Mouse (Mus musculus): ENCODE results near the gene Mansc1.

Mansc1 gene

GRCm38 (mm10) chr6:134639210-134639609 is 6.9 kb upstream of the Mansc1 start, which contains the start of gene Borcs5:
Borcs5 (plus strand) TSS chr6:134639510.
- DNase-seq (ENCODE audit: low read depth, low spot score), result no peak

GRCm38 (mm10) chr6:134636476-134636875 is 4.2 kb upstream of the Mansc1 start:
- no peak for DNase-seq (ENCODE audit: low read depth, low spot score)

- no peak for DNase-seq (ENCODE audit: low read depth, low spot score)
These were observed 1.3 kb upstream of the Mansc1 start for GRCm38 (mm10) chr6:134633553-134633952.

GRCm38 (mm10) chr6:134632756-134633155 is 468 bp upstream of the Mansc1 start:
- no peak for DNase-seq (ENCODE audit: low read depth, low spot score)

GRCm38 (mm10) chr6:134630447-134630846 is 1.8 kb downstream of the Mansc1 start:
- no peak for DNase-seq (ENCODE audit: low read depth, low spot score)

- DNase-seq (ENCODE audit: low read depth, low spot score), result no peak
These were observed 5.7 kb downstream of the Mansc1 start for GRCm38 (mm10) chr6:134626564-134626963.

- DNase-seq (ENCODE audit: low read depth, low spot score), result no peak
These were observed 6.9 kb downstream of the Mansc1 start for GRCm38 (mm10) chr6:134625431-134625830.

GRCm38 (mm10) chr6:134621552-134621949 is 10.7 kb downstream of the Mansc1 start:
- no peak for DNase-seq (ENCODE audit: low read depth, low spot score)

- no peak for DNase-seq (ENCODE audit: low read depth, low spot score)
These were observed 11.3 kb downstream of the Mansc1 start for GRCm38 (mm10) chr6:134620846-134621551.

GRCm38 (mm10) chr6:134620129-134620528 is 12.2 kb downstream of the Mansc1 start:
- no peak for DNase-seq (ENCODE audit: low read depth, low spot score)

- no peak for DNase-seq (ENCODE audit: low read depth, low spot score)
These were observed 14.7 kb downstream of the Mansc1 start for GRCm38 (mm10) chr6:134617589-134617988.

GRCm38 (mm10) chr6:134614723-134615648 is 17.3 kb downstream of the Mansc1 start:
- peak; percentile 82 for DNase-seq (ENCODE audit: low read depth, low spot score)

GRCm38 (mm10) chr6:134614322-134614721 is 18.0 kb downstream of the Mansc1 start:
- DNase-seq (ENCODE audit: low read depth, low spot score), result no peak

- no peak for DNase-seq (ENCODE audit: low read depth, low spot score)
These were observed 20.4 kb downstream of the Mansc1 start for GRCm38 (mm10) chr6:134611896-134612295.

- DNase-seq (ENCODE audit: low read depth, low spot score), result no peak
These were observed 21.9 kb downstream of the Mansc1 start for GRCm38 (mm10) chr6:134610380-134610779.

- DNase-seq (ENCODE audit: low read depth, low spot score), result peak; percentile 50
These were observed 25.1 kb downstream of the Mansc1 start for GRCm38 (mm10) chr6:134606949-134607746.

GRCm38 (mm10) chr6:134606540-134606939 is 25.7 kb downstream of the Mansc1 start:
- no peak for DNase-seq (ENCODE audit: low read depth, low spot score)

GRCm38 (mm10) chr6:134605196-134605595 is 27.1 kb downstream of the Mansc1 start:
- DNase-seq (ENCODE audit: low read depth, low spot score), result no peak

GRCm38 (mm10) chr6:134602371-134603003 is 29.8 kb downstream of the Mansc1 start:
- DNase-seq (ENCODE audit: low read depth, low spot score), result peak; percentile 51

- peak; percentile 65 for DNase-seq (ENCODE audit: low read depth, low spot score)
These were observed 30.5 kb downstream of the Mansc1 start for GRCm38 (mm10) chr6:134601766-134602165.

- no peak for DNase-seq (ENCODE audit: low read depth, low spot score)
These were observed 31.2 kb downstream of the Mansc1 start for GRCm38 (mm10) chr6:134601130-134601529.

Measured in skeletal muscle tissue, adult 2 months (tissue).